Mouse (Mus musculus) hindbrain, embryonic 15.5 days (tissue): ENCODE results near the gene Arhgef38. TPM values are rescaled to one million over a fixed set of nuclear protein-coding genes. Genes with fewer than 3 reads are reported as not detected.

Experiments used
- ATAC-seq: fragments of 200-750 bp; cut with Nextera tagmentation; 2 replicates; pipeline ENCODE4 v1.8.0; 2017; ENCODE audit warnings: low read depth, moderate number of reproducible peaks, moderate TSS enrichment; ENCODE audit not compliant: low FRiP score
- H3K27ac ChIP-seq: fragments of 300-500 bp; sonication (generic); replicated peaks from 2 replicates; pipeline ENCODE4 v1.5.1; 2015; ENCODE audit warnings: mild to moderate bottlenecking, inconsistent platforms
- H3K27me3 ChIP-seq: fragments of 300-500 bp; sonication (generic); 2 replicates; pipeline ENCODE4 v1.6.1; 2015; ENCODE audit warnings: control low read depth, inconsistent platforms
- H3K36me3 ChIP-seq: fragments of 300-500 bp; sonication (generic); 2 replicates; pipeline ENCODE4 v1.6.1; 2015; ENCODE audit warnings: control low read depth, inconsistent platforms
- H3K4me1 ChIP-seq: fragments of 300-500 bp; sonication (generic); replicated peaks from 2 replicates; pipeline ENCODE4 v1.6.1; 2015; ENCODE audit warnings: control low read depth, inconsistent platforms
- H3K4me2 ChIP-seq: fragments of 300-500 bp; sonication (generic); 2 replicates; pipeline ENCODE4 v1.6.1; 2015; ENCODE audit warnings: moderate library complexity, mild to moderate bottlenecking, inconsistent platforms
- H3K4me3 ChIP-seq: fragments of 300-500 bp; sonication (generic); 2 replicates; pipeline ENCODE4 v1.5.1; 2015; ENCODE audit warnings: mild to moderate bottlenecking, inconsistent platforms
- H3K9ac ChIP-seq: fragments of 300-500 bp; sonication (generic); 2 replicates; pipeline ENCODE4 v1.6.1; 2015; ENCODE audit warnings: inconsistent platforms
- H3K9me3 ChIP-seq: fragments of 300-500 bp; sonication (generic); 2 replicates; pipeline ENCODE4 v1.6.1; 2016; ENCODE audit warnings: control low read depth, inconsistent platforms
- WGBS: fragments of 180-500 bp; shearing (Covaris S2); methylation state at CpG from one replicate; pipeline ENCODE4 v1.1.7; 2015; 5-methylcytosine and 5-hydroxymethylcytosine counted together
- polyA plus RNA-seq: library from polyadenylated mRNA; unstranded; fragments of >200 nt; fragmentation: Nextera tagmentation; extraction: Ambion mirVana; gene quantifications from 2 replicates; pipeline ENCODE4 v1.2.1, GENCODE M21; 2015

The Arhgef38 gene
- not detected in 2 replicates for polyA plus RNA-seq

DNA sequence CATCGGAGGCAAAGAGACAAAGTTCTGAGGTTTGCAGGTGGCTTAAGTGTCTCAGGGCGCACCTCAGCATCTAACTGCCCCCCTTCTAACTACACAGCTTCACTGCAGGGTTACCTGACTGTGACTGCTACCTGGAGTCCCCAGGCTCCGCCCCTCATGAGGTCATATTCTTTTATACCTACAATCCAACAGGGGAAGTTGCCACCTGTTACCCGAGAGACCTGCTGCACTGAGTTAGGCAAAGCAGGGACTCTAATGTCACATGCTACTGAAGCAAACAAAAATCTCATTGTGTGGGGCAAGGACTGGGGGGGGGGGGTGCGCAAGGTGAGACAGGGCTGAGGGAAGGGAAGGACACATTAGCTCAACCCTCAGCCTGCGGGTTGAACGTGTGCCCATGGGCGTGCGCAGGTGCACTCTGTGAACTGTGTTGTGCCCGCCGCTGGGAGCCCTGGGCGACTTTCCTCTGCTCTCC, at the start of gene Arhgef38:
Gene Arhgef38 (minus strand): TSS at position 129 of the 475 bp plus-strand sequence.
- H3K4me3 ChIP-seq, result no peak within 1 kb of the TSS
- H3K9me3 ChIP-seq, result no peaks in the 10 kb centered on the region
- H3K27ac ChIP-seq, result no peak within 1 kb of the TSS
- H3K9ac ChIP-seq, result no peak within 1 kb of the TSS
- WGBS, result 67% methylated on average over 12 of the region's 12 CpGs
- no peaks in the 10 kb centered on the region for H3K36me3 ChIP-seq
- no peak within 1 kb of the TSS for H3K4me2 ChIP-seq
- no peak for ATAC-seq
- H3K27me3 ChIP-seq, result no peaks in the 10 kb centered on the region
- H3K4me1 ChIP-seq, result no peaks in the 10 kb centered on the region

DNA sequence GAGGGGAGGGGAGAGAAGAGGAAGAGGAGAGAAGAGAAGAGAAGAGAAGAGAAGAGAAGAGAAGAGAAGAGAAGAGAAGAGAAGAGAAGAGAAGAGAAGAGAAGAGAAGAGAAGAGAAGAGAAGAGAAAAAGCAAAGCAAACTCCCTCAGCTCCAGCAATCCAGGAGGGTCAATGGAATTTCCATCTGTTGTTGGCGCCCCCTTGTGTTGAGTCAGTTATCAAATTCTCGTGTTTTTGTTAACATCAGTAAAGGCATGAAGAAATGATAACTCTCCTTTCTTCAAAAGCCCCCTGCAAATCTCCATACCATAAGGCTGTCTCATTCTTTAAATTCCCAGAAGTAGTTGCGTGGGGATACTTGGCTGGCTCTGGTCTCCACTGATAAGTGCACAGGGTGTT, 37.1 kb upstream of the Arhgef38 start:
- H3K4me3 ChIP-seq, result no peak overlapping the region
- 15% methylated on average over 3 of the region's 3 CpGs for WGBS
- H3K4me1 ChIP-seq, result no peaks in the 10 kb centered on the region
- no peak overlapping the region for H3K27ac ChIP-seq
- H3K9me3 ChIP-seq, result no peaks in the 10 kb centered on the region
- no peaks in the 10 kb centered on the region for H3K27me3 ChIP-seq
- no peaks in the 10 kb centered on the region for H3K36me3 ChIP-seq
- no peak overlapping the region for H3K4me2 ChIP-seq
- ATAC-seq, result no peak
- no peak overlapping the region for H3K9ac ChIP-seq

DNA sequence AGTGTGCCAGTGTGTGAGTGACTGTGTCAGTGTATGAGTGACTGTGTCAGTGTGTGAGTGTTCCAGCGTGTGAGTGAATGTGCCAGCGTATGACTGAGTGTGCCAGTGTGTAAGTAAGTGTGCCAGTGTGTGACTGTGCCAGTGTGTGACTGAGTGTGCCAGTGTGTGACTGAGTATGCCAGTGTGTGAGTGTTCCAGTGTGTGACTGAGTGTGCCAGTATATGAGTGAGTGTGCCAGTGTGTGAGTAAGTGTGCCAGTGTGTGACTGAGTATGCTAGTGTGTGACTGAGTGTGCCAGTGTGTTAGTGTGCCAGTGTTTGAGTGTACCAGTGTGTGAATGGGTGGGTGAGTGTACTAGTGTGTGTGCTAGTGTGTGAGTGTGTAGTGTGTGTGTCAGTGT, 24.1 kb upstream of the Arhgef38 start:
- 96% methylated on average over 2 of the region's 2 CpGs for WGBS
- H3K4me3 ChIP-seq, result no peak overlapping the region
- no peaks in the 10 kb centered on the region for H3K4me1 ChIP-seq
- H3K36me3 ChIP-seq, result no peaks in the 10 kb centered on the region
- no peak overlapping the region for H3K27ac ChIP-seq
- H3K9ac ChIP-seq, result no peak overlapping the region
- ATAC-seq, result peak; percentile 45; the same call in 1 of the 2 replicates
- no peaks in the 10 kb centered on the region for H3K27me3 ChIP-seq
- H3K4me2 ChIP-seq, result no peak overlapping the region
- H3K9me3 ChIP-seq, result no peaks in the 10 kb centered on the region

DNA sequence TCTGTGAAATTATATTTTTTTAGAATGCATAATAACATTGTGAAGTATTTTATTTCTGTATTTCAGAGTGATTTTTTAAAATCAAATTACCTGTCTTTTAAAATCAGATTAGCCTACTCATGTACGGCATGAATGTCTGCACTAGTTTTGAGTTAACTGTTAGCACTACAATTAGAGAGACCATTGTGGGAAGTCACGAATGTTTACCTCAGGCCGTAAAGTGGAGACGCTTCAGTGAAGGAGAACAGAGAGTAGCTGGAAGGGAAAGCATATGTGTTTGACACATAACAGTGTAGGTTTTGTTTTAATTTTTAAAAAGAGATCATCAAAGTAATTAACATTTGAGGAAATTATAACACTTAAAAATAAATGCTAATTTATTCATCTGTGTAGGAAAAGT, 21.1 kb upstream of the Arhgef38 start:
- no peaks in the 10 kb centered on the region for H3K36me3 ChIP-seq
- H3K4me1 ChIP-seq, result no peaks in the 10 kb centered on the region
- H3K27ac ChIP-seq, result no peak overlapping the region
- no peaks in the 10 kb centered on the region for H3K27me3 ChIP-seq
- WGBS, result 64% methylated on average over 4 of the region's 4 CpGs
- no peak for ATAC-seq
- no peak overlapping the region for H3K4me3 ChIP-seq
- no peak overlapping the region for H3K4me2 ChIP-seq
- H3K9ac ChIP-seq, result no peak overlapping the region
- H3K9me3 ChIP-seq, result no peaks in the 10 kb centered on the region

DNA sequence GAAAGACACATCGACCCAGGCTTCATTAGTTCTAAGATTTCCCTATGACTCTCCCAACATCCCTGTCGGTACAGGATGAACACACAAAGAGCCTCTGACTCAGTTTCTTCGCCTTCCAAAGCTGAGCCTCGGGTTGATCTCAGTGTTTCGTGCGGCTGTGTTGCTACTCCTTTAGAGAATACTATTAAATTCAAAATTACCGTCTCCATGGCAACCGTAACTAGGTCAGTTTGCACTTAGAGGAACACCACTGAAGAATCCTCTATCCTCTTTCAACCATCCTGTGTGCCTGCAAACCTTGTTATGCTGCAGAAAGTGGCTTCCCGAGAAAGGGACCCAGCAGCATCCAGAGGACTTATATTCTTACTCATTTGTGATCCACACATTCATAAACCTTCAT, 9.3 kb upstream of the Arhgef38 start:
- whole genome bisulfite sequencing, result 46% methylated on average over 9 of the region's 9 CpGs
- Histone ChIP-seq H3K4me1 (peaks cover 12% of the 10 kb centered on the region), H3K4me2 (no peak overlapping the region), H3K36me3 (no peaks in the 10 kb centered on the region), H3K27me3 (no peaks in the 10 kb centered on the region), H3K27ac (peak overlapping the region; percentile 28), H3K9ac (no peak overlapping the region), H3K4me3 (no peak overlapping the region), H3K9me3 (no peaks in the 10 kb centered on the region)
- peak; percentile 90 for ATAC-seq

DNA sequence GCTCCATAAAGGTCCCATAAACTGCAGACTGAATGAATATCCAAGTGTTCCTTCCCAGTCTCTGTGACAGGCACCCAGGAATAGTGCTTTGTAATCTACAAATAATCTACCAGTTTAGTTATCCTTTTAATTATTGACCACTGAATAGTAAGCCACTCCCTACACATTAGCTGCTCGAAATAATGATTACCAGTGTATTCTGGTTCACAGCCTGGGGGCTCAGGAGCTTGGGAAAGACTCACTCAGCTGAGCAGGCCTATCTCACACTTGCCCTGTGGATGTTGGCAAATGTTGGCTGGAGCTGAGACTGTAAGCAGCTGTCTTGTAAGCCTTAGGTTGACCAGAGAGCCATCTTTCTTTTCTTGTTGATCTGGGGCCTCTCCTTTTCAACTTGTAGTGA, 7.2 kb upstream of the Arhgef38 start:
- Histone ChIP-seq H3K36me3 (no peaks in the 10 kb centered on the region), H3K9me3 (no peaks in the 10 kb centered on the region), H3K27ac (no peak overlapping the region), H3K4me3 (no peak overlapping the region), H3K4me2 (no peak overlapping the region), H3K9ac (no peak overlapping the region), H3K4me1 (peaks cover 12% of the 10 kb centered on the region), H3K27me3 (no peaks in the 10 kb centered on the region)
- 62% methylated on average over 1 of the region's 1 CpGs for WGBS
- no peak for ATAC-seq

DNA sequence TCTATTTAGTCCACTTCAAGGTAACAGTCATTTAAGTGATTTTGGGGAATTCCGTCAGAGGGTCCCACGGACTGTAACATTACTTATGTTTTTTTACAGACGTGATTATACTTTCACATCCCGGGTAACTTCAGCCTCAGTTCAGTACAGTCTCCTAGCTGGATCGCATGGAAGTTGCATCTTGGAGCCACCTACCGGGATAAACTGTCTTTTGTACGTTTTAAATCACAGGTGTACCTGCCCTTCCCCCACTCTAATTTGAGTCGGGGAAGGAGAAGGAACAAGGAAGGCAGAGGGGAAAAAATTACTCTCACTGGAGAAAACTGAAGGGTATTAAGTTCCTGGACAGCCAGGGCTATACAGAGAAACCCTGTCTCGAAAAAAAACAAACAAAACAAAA, 756 bp downstream of the Arhgef38 start:
- no peak for ATAC-seq
- no peak overlapping the region for H3K4me2 ChIP-seq
- H3K36me3 ChIP-seq, result no peaks in the 10 kb centered on the region
- no peak overlapping the region for H3K9ac ChIP-seq
- no peaks in the 10 kb centered on the region for H3K9me3 ChIP-seq
- no peak overlapping the region for H3K4me3 ChIP-seq
- H3K27ac ChIP-seq, result no peak overlapping the region
- no peaks in the 10 kb centered on the region for H3K27me3 ChIP-seq
- WGBS, result 69% methylated on average over 9 of the region's 9 CpGs
- H3K4me1 ChIP-seq, result no peaks in the 10 kb centered on the region

DNA sequence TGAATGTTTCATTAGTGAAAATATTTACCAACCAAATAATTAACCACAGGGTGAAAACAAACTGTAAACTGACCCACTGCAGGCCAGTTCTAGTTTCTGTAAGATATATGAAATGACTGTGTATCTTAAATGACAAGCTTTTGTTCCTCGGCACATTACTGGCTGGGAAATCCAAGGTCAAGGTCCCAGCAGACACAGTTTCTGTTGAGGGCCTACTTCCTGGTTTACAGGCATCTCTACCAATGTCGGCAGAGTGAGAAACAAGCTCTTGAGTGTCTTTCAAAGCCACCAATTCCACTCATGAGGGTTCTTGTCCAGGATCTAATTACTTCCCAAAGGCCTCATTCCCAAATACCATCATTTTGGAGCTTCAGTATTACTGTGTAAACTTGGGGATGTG, 4.3 kb downstream of the Arhgef38 start:
- no peaks in the 10 kb centered on the region for H3K27me3 ChIP-seq
- H3K4me2 ChIP-seq, result no peak overlapping the region
- no peaks in the 10 kb centered on the region for H3K36me3 ChIP-seq
- no peaks in the 10 kb centered on the region for H3K4me1 ChIP-seq
- WGBS, result 80% methylated on average over 2 of the region's 2 CpGs
- H3K9me3 ChIP-seq, result no peaks in the 10 kb centered on the region
- no peak overlapping the region for H3K9ac ChIP-seq
- no peak overlapping the region for H3K4me3 ChIP-seq
- H3K27ac ChIP-seq, result no peak overlapping the region
- ATAC-seq, result no peak

DNA sequence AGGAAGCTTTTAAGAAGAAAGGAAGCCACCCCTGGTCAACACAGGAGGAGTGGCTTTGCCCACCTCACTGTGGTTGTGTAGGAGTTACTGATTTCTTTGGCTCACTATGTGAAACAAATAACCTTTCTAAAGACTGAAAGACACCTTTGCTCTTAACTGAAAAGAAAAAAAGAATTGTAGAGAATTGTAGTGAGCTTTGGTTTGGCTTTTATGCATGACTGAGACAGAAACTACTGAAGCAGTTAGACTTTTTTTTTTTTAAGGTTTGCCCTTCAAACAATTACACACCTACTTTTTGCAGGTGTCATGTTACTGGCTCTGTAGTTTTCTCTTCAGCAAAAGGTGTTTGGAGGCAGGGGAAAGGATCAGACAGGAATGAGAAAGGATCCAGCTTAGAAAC, 5.2 kb downstream of the Arhgef38 start:
- no peak overlapping the region for H3K9ac ChIP-seq
- H3K36me3 ChIP-seq, result no peaks in the 10 kb centered on the region
- no peak for ATAC-seq
- no peak overlapping the region for H3K27ac ChIP-seq
- H3K9me3 ChIP-seq, result no peaks in the 10 kb centered on the region
- H3K4me2 ChIP-seq, result no peak overlapping the region
- no peaks in the 10 kb centered on the region for H3K27me3 ChIP-seq
- H3K4me1 ChIP-seq, result no peaks in the 10 kb centered on the region
- no peak overlapping the region for H3K4me3 ChIP-seq

DNA sequence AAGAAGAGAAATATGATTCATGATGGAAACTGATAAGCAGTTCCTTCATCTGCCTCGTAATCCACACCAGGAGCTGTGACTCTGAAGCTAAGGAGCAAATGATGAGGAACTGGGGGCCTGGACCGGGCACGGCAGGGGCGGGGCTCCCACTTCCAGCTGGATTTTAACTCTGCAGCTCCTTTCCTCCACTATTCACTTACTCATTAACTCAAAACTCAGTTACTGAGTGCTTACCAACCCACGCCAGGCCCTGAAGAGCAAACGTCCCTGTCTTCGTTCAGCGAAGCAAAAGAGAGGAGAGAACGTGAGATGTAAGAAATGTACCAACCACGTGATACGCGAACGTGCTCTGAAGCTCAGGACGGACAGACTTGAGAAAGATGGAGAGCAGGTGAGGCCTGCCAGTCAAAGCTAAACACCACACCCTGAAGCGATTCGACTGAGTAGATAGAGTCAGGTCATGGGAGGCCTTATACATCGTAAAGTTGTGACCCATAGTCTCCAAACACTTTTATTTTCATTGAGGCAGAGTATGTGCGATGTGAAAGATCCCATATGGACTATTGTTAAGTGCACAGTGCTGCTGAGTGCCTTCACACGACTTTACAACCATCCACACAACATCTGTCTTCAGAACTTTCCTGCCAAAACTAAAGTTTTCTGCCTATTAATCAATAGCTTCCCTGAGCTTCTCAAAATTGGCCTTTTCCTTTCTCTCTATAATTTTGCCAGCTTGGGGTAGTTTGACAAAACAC, 7.3 kb downstream of the Arhgef38 start:
- Histone ChIP-seq H3K4me2 (no peak overlapping the region), H3K4me1 (peaks cover 3% of the 10 kb centered on the region; the same call in 1 of the 2 replicates), H3K27me3 (no peaks in the 10 kb centered on the region), H3K36me3 (no peaks in the 10 kb centered on the region), H3K9me3 (no peaks in the 10 kb centered on the region), H3K4me3 (no peak overlapping the region), H3K9ac (no peak overlapping the region), H3K27ac (no peak overlapping the region)
- no peak for ATAC-seq
- WGBS, result 82% methylated on average over 19 of the region's 19 CpGs

DNA sequence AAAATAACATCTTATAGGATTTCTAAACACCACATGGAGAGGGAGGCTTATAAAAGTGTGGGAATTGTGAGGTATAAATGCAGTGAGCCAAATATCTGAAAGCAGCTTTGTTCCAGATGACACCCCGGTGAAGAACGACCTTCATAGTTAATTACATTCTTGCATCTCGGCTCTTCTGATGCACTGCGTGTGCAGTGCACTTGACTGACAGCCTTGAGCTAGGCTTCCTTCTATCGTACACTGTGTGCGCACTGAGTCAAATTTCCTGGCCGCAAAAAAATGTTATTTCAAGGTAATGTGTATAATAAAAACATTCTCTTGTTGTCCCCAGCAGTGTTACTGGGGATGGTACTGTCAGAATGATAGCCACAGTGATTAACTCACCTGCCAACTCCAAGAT, 16.2 kb downstream of the Arhgef38 start:
- no peak overlapping the region for H3K4me2 ChIP-seq
- H3K4me1 ChIP-seq, result no peaks in the 10 kb centered on the region
- no peaks in the 10 kb centered on the region for H3K9me3 ChIP-seq
- H3K4me3 ChIP-seq, result no peak overlapping the region
- 0 out of 2 replicates have a peak, but pooled peaks have one; percentile 45 for ATAC-seq
- no peaks in the 10 kb centered on the region for H3K36me3 ChIP-seq
- no peak overlapping the region for H3K9ac ChIP-seq
- H3K27ac ChIP-seq, result no peak overlapping the region
- WGBS, result 45% methylated on average over 7 of the region's 7 CpGs
- no peaks in the 10 kb centered on the region for H3K27me3 ChIP-seq

DNA sequence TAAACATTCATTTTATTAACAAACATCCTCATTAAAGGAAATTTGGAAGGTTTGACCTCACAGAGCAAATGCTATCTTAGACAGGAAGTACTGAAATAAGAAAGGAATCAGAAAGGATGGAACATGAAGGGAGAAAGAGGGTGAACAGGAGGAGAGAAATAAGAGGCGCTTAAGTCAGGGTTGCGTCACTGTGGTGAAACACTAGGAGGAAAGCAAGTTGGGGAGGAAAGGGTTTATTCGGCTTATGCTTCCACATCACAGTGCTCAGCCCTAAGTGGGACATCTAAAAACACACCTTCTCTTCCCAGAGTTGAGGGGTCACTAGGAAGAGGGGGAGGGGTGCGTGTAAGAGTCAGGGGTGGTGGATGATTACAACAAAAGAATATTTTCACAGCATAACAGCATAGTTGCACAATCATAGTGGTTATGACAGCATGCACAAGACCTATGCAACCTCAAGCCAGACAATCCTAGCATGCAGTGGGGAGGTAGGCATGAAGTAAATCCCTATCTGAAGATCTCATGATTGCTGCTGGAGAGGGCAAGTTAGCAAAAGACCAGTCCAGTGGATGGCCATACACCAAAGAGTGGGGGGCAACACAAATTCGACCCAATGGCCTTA, 19.4 kb downstream of the Arhgef38 start:
- no peaks in the 10 kb centered on the region for H3K36me3 ChIP-seq
- 93% methylated on average over 5 of the region's 5 CpGs for WGBS
- no peaks in the 10 kb centered on the region for H3K9me3 ChIP-seq
- no peaks in the 10 kb centered on the region for H3K27me3 ChIP-seq
- ATAC-seq, result no peak
- H3K4me2 ChIP-seq, result no peak overlapping the region
- H3K9ac ChIP-seq, result no peak overlapping the region
- no peak overlapping the region for H3K4me3 ChIP-seq
- H3K4me1 ChIP-seq, result no peaks in the 10 kb centered on the region
- no peak overlapping the region for H3K27ac ChIP-seq
